Mouse (Mus musculus) small intestine, adult 2 months (tissue): ENCODE measurements around the gene Vps51. TPM values are rescaled to one million over a fixed set of nuclear protein-coding genes. Genes with fewer than 3 reads are reported as not detected.

Experiments
- H3K27ac ChIP-seq: fragments of 200-500 bp; 2 replicates; pipeline ENCODE4 v1.5.1; 2012; ENCODE audit warnings: low read depth, low read length, control low read depth, inconsistent platforms; ENCODE audit not compliant: insufficient read depth
- H3K27me3 ChIP-seq: fragments of 200-500 bp; 2 replicates; pipeline ENCODE4 v1.6.1; 2012; ENCODE audit warnings: mild to moderate bottlenecking, moderate library complexity, low read length, inconsistent platforms; ENCODE audit not compliant: control insufficient read depth, insufficient read depth
- H3K36me3 ChIP-seq: fragments of 200-500 bp; 2 replicates; pipeline ENCODE4 v1.6.1; 2012; ENCODE audit warnings: mild to moderate bottlenecking, low read length, control low read depth, inconsistent platforms; ENCODE audit not compliant: control insufficient read depth, insufficient read depth
- H3K4me1 ChIP-seq: fragments of 200-500 bp; 2 replicates; pipeline ENCODE4 v1.6.1; 2012; ENCODE audit warnings: low read length, inconsistent platforms, mixed read lengths; ENCODE audit not compliant: control insufficient read depth, insufficient read depth, insufficient read length
- H3K4me3 ChIP-seq: fragments of 200-500 bp; 2 replicates; pipeline ENCODE4 v1.5.1; 2012; ENCODE audit warnings: low read depth, mild to moderate bottlenecking, control low read depth, inconsistent platforms, low read length, moderate library complexity
- CTCF ChIP-seq: fragments of 200-500 bp; IDR thresholded peaks from 2 replicates; pipeline ENCODE4 v1.5.1; 2012; ENCODE audit warnings: low read depth, mild to moderate bottlenecking, control low read depth, inconsistent platforms, low read length, moderate library complexity, mixed read lengths; ENCODE audit not compliant: insufficient replicate concordance, insufficient read length; ENCODE audit errors: extremely low read depth
- POLR2A ChIP-seq: fragments of 200-500 bp; IDR thresholded peaks from 2 replicates; pipeline ENCODE4 v1.6.1; 2012; ENCODE audit warnings: low read depth, mild to moderate bottlenecking, control low read depth, inconsistent platforms, low read length, moderate library complexity
- WGBS: fragments of 180-500 bp; shearing (Covaris S2); methylation state at CpG from one replicate; pipeline ENCODE4 v1.1.7; 2018; 5-methylcytosine and 5-hydroxymethylcytosine counted together
- polyA plus RNA-seq: library from polyadenylated mRNA; depleted of rRNA; stranded (reverse); fragments of >200 nt; gene quantifications from 2 replicates; pipeline ENCODE4 v1.2.3, GENCODE M21; 2012

Vps51 gene
- polyA plus RNA-seq, 1 experiment: 84.2 TPM

DNA sequence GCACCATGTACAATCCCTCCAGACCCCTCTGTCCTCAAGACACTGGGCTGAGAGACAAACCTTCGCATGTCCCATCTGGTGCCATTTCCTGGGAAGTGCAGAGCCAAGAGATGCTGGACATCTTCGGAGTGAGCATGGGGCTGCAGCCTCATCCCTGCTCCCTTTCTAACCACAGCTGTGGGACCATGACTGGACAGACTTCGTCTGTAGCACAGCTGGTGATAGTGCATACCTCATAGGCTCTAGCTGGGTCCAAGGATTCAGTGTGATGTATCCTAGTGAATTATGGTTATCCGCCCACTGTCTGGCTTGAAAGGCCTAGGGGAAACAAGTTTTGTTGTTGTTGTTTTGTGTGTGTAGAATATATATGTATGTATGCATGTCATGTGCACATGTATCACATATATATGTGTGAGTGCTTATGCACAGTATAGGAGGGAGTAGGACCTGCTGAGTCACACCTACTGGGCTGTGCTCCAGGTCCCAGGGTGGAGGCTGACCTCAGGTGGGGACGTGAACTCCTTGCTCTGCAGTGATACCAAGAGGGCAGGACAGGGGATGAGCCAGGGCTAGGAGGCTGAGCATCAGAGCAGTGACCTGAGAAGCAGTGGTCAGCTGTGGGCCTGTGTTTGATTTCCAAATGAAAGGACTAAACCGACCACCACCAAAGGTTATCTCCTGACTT, 25.3 kb upstream of the Vps51 start:
- 67% methylated on average over 6 of the region's 6 CpGs for WGBS
- no peak overlapping the region for H3K4me3 ChIP-seq
- H3K36me3 ChIP-seq: no peaks in the 10 kb centered on the region
- H3K27me3 ChIP-seq: no peaks in the 10 kb centered on the region
- H3K4me1 ChIP-seq: peaks cover 19% of the 10 kb centered on the region
- peak overlapping the region; percentile 26; the same call in 1 of the 2 replicates for H3K27ac ChIP-seq
- TF ChIP-seq CTCF: no peak
- TF ChIP-seq POLR2A: no peak

DNA sequence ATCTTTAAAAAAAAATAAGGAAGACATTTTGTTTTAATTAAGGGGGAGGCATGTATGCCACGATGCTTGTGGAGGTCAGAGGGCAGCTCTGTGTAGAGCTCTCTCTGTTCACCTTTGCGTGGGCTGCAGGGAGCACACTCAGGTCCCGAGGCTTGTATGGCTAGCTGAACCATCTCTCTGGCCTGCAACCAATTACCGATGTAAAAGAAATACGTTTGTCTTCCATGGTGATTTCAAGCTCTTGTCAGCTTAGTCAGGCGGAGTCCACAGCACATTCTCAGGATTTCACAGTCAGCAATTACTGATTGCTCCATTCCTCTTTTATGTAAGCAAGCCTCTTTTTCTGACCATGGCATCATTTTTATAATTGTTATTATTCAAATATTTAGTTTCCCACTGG, 24.2 kb upstream of the Vps51 start:
- H3K27ac ChIP-seq: no peak overlapping the region
- no peaks in the 10 kb centered on the region for H3K36me3 ChIP-seq
- WGBS: 83% methylated on average over 6 of the region's 6 CpGs
- TF ChIP-seq CTCF (no peak), POLR2A (no peak)
- no peak overlapping the region for H3K4me3 ChIP-seq
- peaks cover 19% of the 10 kb centered on the region for H3K4me1 ChIP-seq
- H3K27me3 ChIP-seq: no peaks in the 10 kb centered on the region

DNA sequence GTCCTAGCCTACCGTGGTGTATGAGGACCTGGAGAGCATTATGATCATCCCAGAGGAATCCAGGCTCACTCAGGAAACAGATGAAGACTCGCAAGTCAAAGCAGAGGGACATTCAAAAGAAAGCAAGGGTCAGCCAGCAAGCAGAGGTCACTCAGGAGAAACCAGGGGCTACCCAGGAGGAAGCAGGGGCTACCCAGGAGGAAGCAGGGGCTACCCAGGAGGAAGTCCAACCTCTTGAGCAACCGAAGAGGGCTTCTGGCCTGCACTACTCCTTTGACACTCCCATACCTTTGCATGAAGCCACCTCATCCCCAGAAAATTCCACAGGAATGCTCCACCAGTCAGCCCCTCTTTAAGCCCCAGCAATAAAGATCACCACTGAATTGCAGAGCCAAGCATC, 20.8 kb upstream of the Vps51 start:
- Histone ChIP-seq H3K27ac (no peak overlapping the region), H3K36me3 (no peaks in the 10 kb centered on the region), H3K4me1 (peaks cover 8% of the 10 kb centered on the region), H3K27me3 (no peaks in the 10 kb centered on the region), H3K4me3 (no peak overlapping the region)
- no peak for TF ChIP-seq CTCF
- whole genome bisulfite sequencing: 83% methylated on average over 3 of the region's 3 CpGs

DNA sequence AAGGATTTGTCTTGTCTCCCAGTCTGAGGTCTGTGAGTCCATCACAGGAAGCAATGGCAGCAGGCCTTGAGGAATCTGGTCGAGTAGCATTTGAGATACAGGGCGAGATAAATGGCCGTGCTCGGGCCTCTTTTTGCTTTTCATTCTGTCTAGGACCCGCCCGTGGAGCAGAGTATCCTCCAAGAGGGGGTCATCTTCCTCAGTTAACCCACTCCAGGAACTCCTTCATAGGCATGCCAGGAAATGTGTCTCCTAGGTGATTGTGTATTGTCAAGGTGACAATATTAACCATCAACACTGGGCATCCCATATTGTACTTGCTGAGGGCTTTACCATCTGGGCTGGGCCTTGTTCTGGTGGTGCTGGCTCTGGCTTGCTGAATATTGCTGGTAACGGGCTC, 17.1 kb upstream of the Vps51 start, which contains the start of gene AC131692.1:
AC131692.1 (plus strand) TSS at position 301 of the 400 bp plus-strand sequence.
- H3K27me3 ChIP-seq: no peaks in the 10 kb centered on the region
- peaks cover 1% of the 10 kb centered on the region; the same call in 1 of the 2 replicates for H3K36me3 ChIP-seq
- H3K4me3 ChIP-seq: no peak within 1 kb of the TSS
- WGBS: 86% methylated on average over 7 of the region's 7 CpGs
- H3K27ac ChIP-seq: no peak within 1 kb of the TSS
- no peaks in the 10 kb centered on the region for H3K4me1 ChIP-seq
- TF ChIP-seq CTCF (no peak), POLR2A (no peak)

DNA sequence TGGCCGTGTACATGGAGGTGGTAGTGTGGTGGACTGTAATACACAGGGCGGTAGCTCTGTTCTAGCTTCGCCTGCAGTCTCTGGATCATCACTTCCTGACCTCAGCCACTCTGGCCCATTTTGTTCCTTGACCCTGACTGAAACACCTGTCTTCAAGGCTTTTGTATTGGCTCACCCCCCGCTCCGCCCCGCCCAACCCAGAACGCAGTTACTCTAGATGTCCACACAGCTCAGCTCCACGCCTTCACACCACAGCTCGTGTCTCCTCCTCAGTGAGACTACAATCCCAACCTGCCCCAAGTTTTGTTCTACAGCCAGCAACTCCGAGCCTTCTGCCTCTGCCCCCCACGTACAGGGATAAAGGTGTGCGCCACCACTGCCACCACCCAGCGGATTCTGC, 11.8 kb upstream of the Vps51 start:
- H3K27ac ChIP-seq: no peak overlapping the region
- no peak overlapping the region for H3K4me3 ChIP-seq
- H3K4me1 ChIP-seq: peaks cover 6% of the 10 kb centered on the region
- 75% methylated on average over 13 of the region's 13 CpGs for WGBS
- H3K36me3 ChIP-seq: peaks cover 1% of the 10 kb centered on the region; the same call in 1 of the 2 replicates
- TF ChIP-seq CTCF: no peak
- no peak for TF ChIP-seq POLR2A
- H3K27me3 ChIP-seq: no peaks in the 10 kb centered on the region

DNA sequence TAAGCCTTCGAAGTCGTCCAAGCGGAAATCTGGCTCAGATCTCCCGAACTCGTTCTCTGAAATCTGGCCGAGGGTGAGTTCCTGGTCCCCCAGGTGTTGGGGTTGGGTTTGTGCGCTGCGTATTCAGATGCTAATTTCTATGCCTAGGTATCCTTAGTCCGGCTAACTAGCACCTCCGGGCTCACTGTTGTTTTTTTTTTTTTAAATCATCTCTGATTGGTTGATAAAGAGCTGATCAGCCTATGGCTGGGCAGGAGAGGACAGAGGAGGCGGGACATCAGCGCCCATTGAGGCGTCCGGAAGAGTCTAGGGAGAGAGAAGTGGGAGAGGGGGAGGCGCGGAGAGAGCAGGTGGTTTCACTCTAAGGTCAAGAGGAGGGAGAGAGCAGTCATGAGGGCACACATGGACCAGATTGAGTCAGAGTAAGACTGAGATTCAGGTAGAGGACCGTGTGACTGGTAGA, 8.4 kb upstream of the Vps51 start:
- H3K36me3 ChIP-seq: peaks cover 22% of the 10 kb centered on the region
- WGBS: under 1% methylated on average over 17 of the region's 17 CpGs
- TF ChIP-seq POLR2A (0 out of 2 replicates have a peak, but pooled peaks have one; percentile 3), CTCF (no peak)

DNA sequence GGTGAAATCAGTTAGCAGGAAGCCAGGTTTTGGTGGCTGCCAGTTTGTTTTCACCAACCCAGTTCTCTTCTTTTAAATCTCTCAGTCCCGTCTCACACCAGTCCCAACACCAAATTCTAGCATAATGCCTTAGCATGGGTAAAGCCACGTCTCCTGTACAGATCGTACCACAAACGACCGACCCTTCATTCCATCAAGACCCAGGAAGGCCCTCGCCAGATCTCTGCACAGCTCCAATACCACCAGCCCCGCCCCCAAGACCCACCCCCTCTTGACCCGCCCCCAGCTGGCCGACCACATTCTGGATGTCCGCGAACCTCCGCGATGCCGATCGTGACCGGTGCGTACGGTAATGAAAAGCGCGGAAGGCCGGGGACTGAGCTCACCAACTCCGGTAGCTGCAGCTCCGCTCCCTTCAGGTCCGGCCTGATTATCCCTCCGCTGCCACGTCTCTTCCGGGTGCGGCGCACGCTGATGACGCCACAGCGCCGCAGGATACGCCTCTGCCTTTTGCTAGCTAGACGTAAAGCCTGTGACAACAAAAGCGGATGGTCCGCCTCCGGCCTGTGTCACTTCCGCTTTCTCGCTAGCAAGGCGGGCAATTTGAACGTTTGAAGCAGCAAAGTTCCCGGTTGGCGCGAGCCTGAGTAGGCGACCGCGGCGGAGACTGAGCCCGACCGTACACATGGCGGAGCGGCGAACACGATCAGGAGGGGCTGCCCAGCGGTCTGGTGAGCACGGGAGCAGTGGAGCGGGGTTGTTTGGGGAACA, 7.6 kb upstream of the Vps51 start, which contains the start of the genes Zfpl1 and Cdca5:
Zfpl1 (minus strand) TSS at position 479 of the 771 bp plus-strand sequence.
Cdca5 (plus strand) TSS at position 506 of the 771 bp plus-strand sequence.
- Histone ChIP-seq H3K4me1 (peaks cover 8% of the 10 kb centered on the region), H3K36me3 (peaks cover 27% of the 10 kb centered on the region), H3K27ac (0 out of 2 replicates have a peak within 1 kb of the TSS, but pooled peaks have one; percentile 9), H3K4me3 (peak within 1 kb of the TSS; percentile 74), H3K27me3 (no peaks in the 10 kb centered on the region)
- WGBS: under 1% methylated on average over 58 of the region's 58 CpGs
- TF ChIP-seq POLR2A (peak; percentile 51; the same call in 1 of the 2 replicates), CTCF (no peak)

More for the DNA sequence above, 8.4 kb upstream of the Vps51 start:
- no peaks in the 10 kb centered on the region for H3K27me3 ChIP-seq
- H3K27ac ChIP-seq: 0 out of 2 replicates have a peak overlapping the region, but pooled peaks have one; percentile 9
- peaks cover 8% of the 10 kb centered on the region for H3K4me1 ChIP-seq
- H3K4me3 ChIP-seq: peak overlapping the region; percentile 74
